Mouse (Mus musculus): Measurements from ENCODE around the gene Nup35. TPM values are rescaled to one million over a fixed set of nuclear protein-coding genes. Genes with fewer than 3 reads are reported as not detected.

Nup35 gene
- polyA plus RNA-seq, 1 experiment from 2014 or later: 58.9 TPM

DNA sequence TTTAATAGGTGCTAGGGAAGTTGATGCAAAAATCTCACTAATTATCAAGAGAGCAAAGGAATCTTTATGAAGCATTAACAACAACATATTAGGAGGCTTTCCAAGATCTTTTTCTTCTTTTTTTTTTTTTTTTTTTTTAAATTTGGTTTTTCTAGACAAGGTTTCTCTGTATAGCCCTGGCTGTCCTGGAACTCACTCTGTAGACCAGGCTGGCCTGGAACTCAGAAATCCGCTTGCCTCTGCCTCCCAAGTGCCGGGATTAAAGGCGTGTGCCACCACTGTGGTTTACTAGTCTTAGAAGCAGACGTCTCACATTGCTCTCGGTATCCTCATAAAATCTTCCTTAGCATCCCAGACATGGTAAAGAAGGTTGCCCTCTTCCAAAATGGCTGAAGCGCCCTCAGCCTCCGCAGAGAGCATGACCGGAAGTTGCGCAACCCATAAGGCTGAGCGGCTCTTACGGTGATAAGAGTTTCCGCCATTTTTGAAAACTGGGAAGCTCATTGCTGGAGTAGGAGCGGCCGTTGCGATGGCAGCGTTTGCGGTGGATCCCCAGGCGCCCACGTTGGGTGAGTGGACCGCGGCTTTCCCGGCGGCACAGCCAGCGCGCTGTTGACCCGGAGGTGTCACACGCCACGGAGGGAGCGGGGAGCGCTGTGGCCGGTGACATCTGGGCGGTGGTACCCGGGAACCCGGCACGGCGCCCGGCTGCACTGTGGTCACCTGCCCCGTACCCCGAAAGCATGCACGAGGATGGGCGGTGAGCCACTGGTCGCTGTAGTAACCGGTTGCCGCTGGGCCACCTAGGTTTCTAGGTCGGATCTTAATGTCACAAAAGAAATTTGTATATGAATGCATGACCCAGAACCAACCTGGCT, 21.6 kb downstream of the Nup35 start:
- Histone ChIP-seq H3K9ac (peak overlapping the region; percentile 73), H3K4me1 (ENCODE audit: insufficient read depth) (0 out of 2 replicates have a peak, but pooled peaks cover 5% of the 10 kb centered on the region), H3K4me2 (peak overlapping the region; percentile 61), H3K9me3 (ENCODE audit: low read depth, low read length) (no peaks in the 10 kb centered on the region), H3K27me3 (ENCODE audit: insufficient read depth, low read length) (no peaks in the 10 kb centered on the region), H3K27ac (ENCODE audit: low read depth) (peak overlapping the region; percentile 72), H3K4me3 (ENCODE audit: low read depth, low read length) (peak overlapping the region; percentile 79), H3K36me3 (ENCODE audit: insufficient read depth) (peaks cover 13% of the 10 kb centered on the region)
- ATAC-seq (ENCODE audit: insufficient read depth) (peak; percentile 97), DNase-seq (peak; percentile 97)
- under 1% methylated on average over 45 of the region's 45 CpGs for whole genome bisulfite sequencing
- no peak for TF ChIP-seq CTCF (IDR thresholded peaks at IDR 0.05; ENCODE audit: low read depth)

DNA sequence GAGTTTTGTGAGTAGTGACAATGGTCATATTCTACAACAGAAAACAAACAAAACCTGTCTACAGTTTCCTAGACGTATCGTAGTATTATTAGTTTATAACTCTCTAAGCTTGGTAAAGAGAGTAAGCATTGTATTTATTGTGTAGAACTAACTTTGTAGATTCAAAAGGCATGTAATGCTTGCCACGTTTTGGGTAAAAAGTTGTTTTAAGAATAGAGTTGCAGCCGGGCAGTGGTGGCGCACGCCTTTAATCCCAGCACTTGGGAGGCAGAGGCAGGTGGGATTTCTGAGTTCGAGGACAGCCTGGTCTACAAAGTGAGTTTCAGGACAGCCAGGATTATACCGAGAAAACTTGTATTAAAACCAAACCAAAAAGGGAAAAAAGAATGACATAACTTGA, 22.4 kb downstream of the Nup35 start:
- WGBS: 11% methylated on average over 8 of the region's 8 CpGs
- DNase-seq: peak; percentile 19
- Histone ChIP-seq H3K27me3 (ENCODE audit: insufficient read depth, low read length) (no peaks in the 10 kb centered on the region), H3K36me3 (ENCODE audit: insufficient read depth) (peaks cover 21% of the 10 kb centered on the region), H3K4me1 (ENCODE audit: insufficient read depth) (0 out of 2 replicates have a peak, but pooled peaks cover 5% of the 10 kb centered on the region), H3K9ac (peak overlapping the region; percentile 73), H3K4me2 (peak overlapping the region; percentile 61), H3K27ac (ENCODE audit: low read depth) (no peak overlapping the region), H3K9me3 (ENCODE audit: low read depth, low read length) (no peaks in the 10 kb centered on the region), H3K4me3 (ENCODE audit: low read depth, low read length) (peak overlapping the region; percentile 79)
- no peak for ATAC-seq (ENCODE audit: insufficient read depth)
- no peak for TF ChIP-seq CTCF (IDR thresholded peaks at IDR 0.05; ENCODE audit: low read depth)

DNA sequence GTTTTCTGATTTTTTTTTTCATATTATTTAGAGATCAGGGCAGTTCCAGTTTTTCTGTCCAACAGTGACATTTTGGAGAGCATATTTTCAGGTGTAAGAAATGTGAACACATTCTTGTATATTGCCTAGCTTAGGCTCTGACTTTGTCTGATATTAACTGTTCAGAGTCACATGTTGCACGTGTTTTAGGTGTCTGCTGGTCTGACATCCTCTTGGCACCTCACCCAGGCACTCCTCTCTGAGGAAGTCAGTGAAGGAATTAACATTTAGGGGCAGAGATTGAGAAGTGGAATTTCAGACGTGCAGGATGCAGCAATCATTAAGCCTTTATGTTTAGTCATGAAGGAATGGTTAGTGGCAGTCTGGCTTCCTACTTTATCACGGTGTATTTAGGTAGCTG, 22.8 kb downstream of the Nup35 start:
- no peaks in the 10 kb centered on the region for H3K27me3 ChIP-seq (ENCODE audit: insufficient read depth, low read length)
- H3K4me1 ChIP-seq (ENCODE audit: insufficient read depth): 0 out of 2 replicates have a peak, but pooled peaks cover 5% of the 10 kb centered on the region
- no peak for TF ChIP-seq CTCF (IDR thresholded peaks at IDR 0.05; ENCODE audit: low read depth)
- H3K9me3 ChIP-seq (ENCODE audit: low read depth, low read length): no peaks in the 10 kb centered on the region
- DNase-seq (no peak), ATAC-seq (ENCODE audit: insufficient read depth) (no peak)
- peak overlapping the region; percentile 61 for H3K4me2 ChIP-seq
- WGBS: 44% methylated on average over 3 of the region's 3 CpGs
- H3K36me3 ChIP-seq (ENCODE audit: insufficient read depth): peaks cover 23% of the 10 kb centered on the region
- H3K27ac ChIP-seq (ENCODE audit: low read depth): no peak overlapping the region
- peak overlapping the region; percentile 79 for H3K4me3 ChIP-seq (ENCODE audit: low read depth, low read length)
- H3K9ac ChIP-seq: peak overlapping the region; percentile 29; the same call in 1 of the 2 replicates

DNA sequence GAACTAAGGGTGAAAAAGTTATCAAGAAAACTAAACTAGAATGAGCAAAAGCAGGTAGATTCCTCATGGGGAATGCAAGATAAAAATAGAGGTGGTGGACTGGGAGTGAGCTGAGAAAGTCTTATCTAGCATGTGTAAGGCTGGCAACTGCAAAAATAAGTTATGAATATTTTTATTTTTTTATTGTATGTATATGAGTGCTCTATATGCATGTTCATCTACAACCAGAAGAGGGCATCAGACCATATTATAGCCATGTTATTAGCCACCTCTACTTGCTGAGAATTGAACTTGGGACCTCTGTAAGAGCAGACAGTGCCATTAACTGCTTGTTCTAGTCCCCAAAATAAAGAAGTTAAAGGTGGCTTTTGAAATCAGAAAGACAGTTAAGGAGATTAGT, 44.4 kb downstream of the Nup35 start:
- no peak for DNase-seq
- no peaks in the 10 kb centered on the region for H3K9me3 ChIP-seq (ENCODE audit: low read depth, low read length)
- H3K4me1 ChIP-seq (ENCODE audit: insufficient read depth): no peaks in the 10 kb centered on the region
- no peak overlapping the region for H3K4me3 ChIP-seq (ENCODE audit: low read depth, low read length)
- H3K4me2 ChIP-seq: no peak overlapping the region
- no peaks in the 10 kb centered on the region for H3K27me3 ChIP-seq (ENCODE audit: insufficient read depth, low read length)
- ATAC-seq (ENCODE audit: insufficient read depth): no peak
- no peak overlapping the region for H3K9ac ChIP-seq
- peaks cover 28% of the 10 kb centered on the region for H3K36me3 ChIP-seq (ENCODE audit: insufficient read depth)
- H3K27ac ChIP-seq (ENCODE audit: low read depth): no peak overlapping the region
- TF ChIP-seq CTCF (IDR thresholded peaks at IDR 0.05; ENCODE audit: low read depth): no peak

DNA sequence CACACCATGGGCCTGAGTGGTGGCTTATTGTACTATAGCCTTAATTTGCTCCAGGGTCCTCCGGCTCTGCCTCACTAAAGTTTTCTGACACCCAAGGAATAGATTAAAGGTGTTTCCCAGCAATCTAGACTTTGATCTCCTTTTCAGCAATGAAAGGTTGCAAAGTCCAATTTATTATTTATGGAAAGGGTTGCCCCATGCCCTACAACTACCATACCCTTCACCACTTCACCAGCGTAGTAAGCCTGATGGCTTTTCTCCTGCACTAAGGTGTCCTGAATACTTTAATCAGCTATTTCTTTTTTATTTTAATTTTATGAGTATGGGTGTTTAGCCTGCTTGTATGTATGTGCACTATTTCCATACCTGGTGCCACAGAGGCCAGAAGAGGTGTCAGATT, 45.6 kb downstream of the Nup35 start:
- Histone ChIP-seq H3K27ac (ENCODE audit: low read depth) (no peak overlapping the region), H3K27me3 (ENCODE audit: insufficient read depth, low read length) (no peaks in the 10 kb centered on the region), H3K36me3 (ENCODE audit: insufficient read depth) (peaks cover 21% of the 10 kb centered on the region), H3K9ac (no peak overlapping the region), H3K9me3 (ENCODE audit: low read depth, low read length) (no peaks in the 10 kb centered on the region), H3K4me2 (no peak overlapping the region), H3K4me1 (ENCODE audit: insufficient read depth) (no peaks in the 10 kb centered on the region), H3K4me3 (ENCODE audit: low read depth, low read length) (no peak overlapping the region)
- ATAC-seq (ENCODE audit: insufficient read depth) (no peak), DNase-seq (no peak)
- 97% methylated on average over 2 of the region's 2 CpGs for WGBS
- no peak for TF ChIP-seq CTCF (IDR thresholded peaks at IDR 0.05; ENCODE audit: low read depth)

DNA sequence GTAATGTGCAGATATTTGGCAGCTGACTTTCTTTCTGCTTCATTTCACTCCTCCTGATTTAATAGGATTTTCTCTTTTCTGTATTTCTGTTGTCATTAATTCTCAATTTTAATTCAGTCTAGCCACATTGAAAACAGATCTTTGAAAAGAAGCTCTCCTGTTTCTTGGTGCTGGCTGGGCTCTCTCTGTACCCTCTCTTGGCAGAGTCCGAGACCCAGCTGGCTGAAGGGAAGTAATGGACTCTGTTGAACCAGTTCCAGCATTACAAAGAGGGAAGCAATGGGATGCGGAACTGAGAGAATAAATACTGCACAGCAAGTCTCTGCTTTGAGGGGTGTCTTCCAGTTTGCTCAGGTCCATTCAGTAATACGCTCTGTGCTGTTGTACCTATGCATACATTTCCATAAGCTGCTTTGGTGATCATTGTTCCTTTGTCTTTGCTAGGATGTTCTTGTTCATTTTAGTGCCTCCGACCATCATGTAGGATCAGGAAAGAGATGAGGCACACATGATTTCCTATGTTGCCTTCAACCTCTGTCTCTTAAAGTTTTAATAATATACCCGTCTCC, 50.4 kb downstream of the Nup35 start:
- ATAC-seq (ENCODE audit: insufficient read depth) (no peak), DNase-seq (no peak)
- no peak overlapping the region for H3K4me2 ChIP-seq
- H3K9me3 ChIP-seq (ENCODE audit: low read depth, low read length): no peaks in the 10 kb centered on the region
- H3K27me3 ChIP-seq (ENCODE audit: insufficient read depth, low read length): no peaks in the 10 kb centered on the region
- no peak for TF ChIP-seq CTCF (IDR thresholded peaks at IDR 0.05; ENCODE audit: low read depth)
- H3K36me3 ChIP-seq (ENCODE audit: insufficient read depth): peaks cover 18% of the 10 kb centered on the region; the same call in 1 of the 2 replicates
- no peak overlapping the region for H3K9ac ChIP-seq
- H3K27ac ChIP-seq (ENCODE audit: low read depth): no peak overlapping the region
- H3K4me3 ChIP-seq (ENCODE audit: low read depth, low read length): no peak overlapping the region
- 86% methylated on average over 5 of the region's 5 CpGs for WGBS
- no peaks in the 10 kb centered on the region for H3K4me1 ChIP-seq (ENCODE audit: insufficient read depth)

Data from lung, embryonic 14.5 days (tissue).